Mouse (Mus musculus): ENCODE measurements around the gene Ampd1.

Ampd1 gene

GRCm38 (mm10) chr3:103147775-103148174, 74.0 kb downstream of the Ampd1 start:
- no peak for DNase-seq (ENCODE audit: low spot score in 2 of 2)

DNA sequence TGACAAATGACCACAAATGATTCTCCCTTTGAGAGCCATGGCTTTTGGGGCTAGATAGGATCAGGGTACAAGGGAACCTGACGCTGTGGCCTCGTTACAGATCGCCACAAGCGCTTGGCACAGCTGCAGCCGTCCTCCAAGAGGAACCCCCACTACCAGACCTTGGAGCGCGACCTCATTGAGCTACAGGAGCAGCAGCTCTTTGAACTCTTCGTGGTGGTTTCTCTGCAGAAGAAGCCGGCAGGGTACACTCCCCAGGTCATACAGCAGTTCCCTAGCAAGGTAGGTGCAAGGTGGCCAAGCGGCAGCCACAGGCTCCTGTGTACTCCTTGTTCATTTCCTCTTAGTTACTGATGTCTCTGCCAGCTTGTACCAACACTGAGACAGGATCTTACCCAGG, 75.1 kb downstream of the Ampd1 start:
- DNase-seq (ENCODE audit: low spot score in 2 of 2) = no peak
